Mouse (Mus musculus) hindbrain, embryonic 12.5 days (tissue): ENCODE measurements around the gene Letm1. TPM values are rescaled to one million over a fixed set of nuclear protein-coding genes. Genes with fewer than 3 reads are reported as not detected.

Source experiments
- ATAC-seq: fragments of 200-750 bp; cut with Nextera tagmentation; 2 replicates; pipeline ENCODE4 v1.8.0; 2017; ENCODE audit warnings: moderate TSS enrichment; ENCODE audit not compliant: low FRiP score
- H3K27ac ChIP-seq: fragments of 300-500 bp; sonication (generic); 2 replicates; pipeline ENCODE4 v1.5.1; 2016; ENCODE audit warnings: mild to moderate bottlenecking
- H3K27me3 ChIP-seq: fragments of 300-500 bp; sonication (generic); 2 replicates; pipeline ENCODE4 v1.6.1; 2016; ENCODE audit warnings: mild to moderate bottlenecking
- H3K36me3 ChIP-seq: fragments of 300-500 bp; sonication (generic); 2 replicates; pipeline ENCODE4 v1.6.1; 2016; ENCODE audit warnings: mild to moderate bottlenecking
- H3K4me1 ChIP-seq: fragments of 300-500 bp; sonication (generic); 2 replicates; pipeline ENCODE4 v1.6.1; 2016
- H3K4me2 ChIP-seq: fragments of 300-500 bp; sonication (generic); replicated peaks from 2 replicates; pipeline ENCODE4 v1.6.1; 2016; ENCODE audit warnings: mild to moderate bottlenecking
- H3K4me3 ChIP-seq: fragments of 300-500 bp; sonication (generic); 2 replicates; pipeline ENCODE4 v1.5.1; 2016; ENCODE audit warnings: mild to moderate bottlenecking
- H3K9ac ChIP-seq: fragments of 300-500 bp; sonication (generic); 2 replicates; pipeline ENCODE4 v1.6.1; 2016; ENCODE audit warnings: mild to moderate bottlenecking, moderate library complexity
- H3K9me3 ChIP-seq: fragments of 300-500 bp; sonication (generic); replicated peaks from 2 replicates; pipeline ENCODE4 v1.6.1; 2016; ENCODE audit warnings: mild to moderate bottlenecking
- WGBS: fragments of 180-500 bp; shearing (Covaris S2); methylation state at CpG from one replicate; pipeline ENCODE4 v1.1.7; 2016; 5-methylcytosine and 5-hydroxymethylcytosine counted together
- polyA plus RNA-seq: library from polyadenylated mRNA; unstranded; fragments of >200 nt; fragmentation: Nextera tagmentation; extraction: Ambion mirVana; gene quantifications from 2 replicates; pipeline ENCODE4 v1.2.1, GENCODE M21; 2016

Letm1 gene
- polyA plus RNA-seq, 1 experiment from 2014 or later, result 58.0 TPM

DNA sequence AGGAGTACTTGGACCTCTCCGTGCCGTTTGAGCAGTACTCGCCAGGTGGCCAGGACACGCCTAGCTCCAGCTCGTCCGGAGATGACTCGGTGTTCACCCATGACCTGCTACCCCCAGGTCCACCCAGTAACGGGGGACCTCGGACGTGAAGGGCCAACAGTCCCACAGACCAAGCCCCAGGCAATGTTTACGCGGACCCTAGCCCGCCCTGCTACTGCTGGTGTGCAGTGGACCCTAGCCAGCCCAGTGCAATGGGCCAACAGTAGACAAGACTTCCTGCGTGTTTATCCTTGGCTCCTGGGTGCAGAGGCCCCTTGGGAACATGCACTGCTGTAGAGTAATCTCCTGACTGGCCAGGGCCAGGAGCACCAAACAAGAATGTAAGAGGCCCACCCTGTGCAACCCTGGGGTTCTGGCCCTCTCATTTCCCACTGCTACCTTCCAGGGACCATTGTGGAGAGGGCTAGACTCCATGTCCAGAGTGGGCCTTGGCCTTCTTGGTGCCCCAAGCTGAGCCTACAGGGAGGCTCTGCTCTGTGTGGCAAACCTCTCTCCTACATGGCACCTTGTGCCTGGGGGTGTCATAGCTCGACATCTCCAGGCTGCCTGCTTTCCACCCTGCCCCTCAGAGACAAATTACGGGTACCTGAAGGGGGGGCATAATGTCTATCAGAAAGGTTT is 47.1 kb downstream of the Letm1 start:
- Histone ChIP-seq H3K4me1 (no peaks in the 10 kb centered on the region), H3K4me2 (no peak overlapping the region), H3K9ac (no peak overlapping the region), H3K9me3 (no peaks in the 10 kb centered on the region), H3K27ac (no peak overlapping the region), H3K4me3 (no peak overlapping the region), H3K27me3 (0 out of 2 replicates have a peak, but pooled peaks cover 2% of the 10 kb centered on the region), H3K36me3 (peaks cover 58% of the 10 kb centered on the region)
- 90% methylated on average over 16 of the region's 16 CpGs for WGBS
- no peak for ATAC-seq

DNA sequence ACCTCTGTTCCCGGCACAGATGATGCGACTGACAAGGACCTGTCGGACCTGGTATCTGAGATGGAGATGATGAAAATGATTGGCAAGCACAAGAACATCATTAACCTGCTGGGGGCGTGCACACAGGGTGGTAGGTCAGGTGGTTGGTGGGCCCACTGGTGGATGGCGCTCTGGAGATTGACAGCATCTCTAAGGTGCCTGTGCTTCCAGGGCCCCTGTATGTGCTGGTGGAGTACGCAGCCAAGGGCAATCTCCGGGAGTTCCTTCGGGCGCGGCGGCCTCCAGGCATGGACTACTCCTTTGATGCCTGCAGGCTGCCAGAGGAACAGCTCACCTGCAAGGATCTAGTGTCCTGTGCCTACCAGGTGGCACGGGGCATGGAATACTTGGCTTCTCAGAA is 48.8 kb downstream of the Letm1 start:
- no peaks in the 10 kb centered on the region for H3K9me3 ChIP-seq
- H3K36me3 ChIP-seq, result peaks cover 69% of the 10 kb centered on the region
- peaks cover 8% of the 10 kb centered on the region; the same call in 1 of the 2 replicates for H3K27me3 ChIP-seq
- H3K27ac ChIP-seq, result no peak overlapping the region
- no peak overlapping the region; the same call in 1 of the 2 replicates for H3K9ac ChIP-seq
- H3K4me1 ChIP-seq, result no peaks in the 10 kb centered on the region
- WGBS, result 95% methylated on average over 12 of the region's 12 CpGs
- H3K4me2 ChIP-seq, result no peak overlapping the region
- H3K4me3 ChIP-seq, result no peak overlapping the region
- no peak for ATAC-seq

DNA sequence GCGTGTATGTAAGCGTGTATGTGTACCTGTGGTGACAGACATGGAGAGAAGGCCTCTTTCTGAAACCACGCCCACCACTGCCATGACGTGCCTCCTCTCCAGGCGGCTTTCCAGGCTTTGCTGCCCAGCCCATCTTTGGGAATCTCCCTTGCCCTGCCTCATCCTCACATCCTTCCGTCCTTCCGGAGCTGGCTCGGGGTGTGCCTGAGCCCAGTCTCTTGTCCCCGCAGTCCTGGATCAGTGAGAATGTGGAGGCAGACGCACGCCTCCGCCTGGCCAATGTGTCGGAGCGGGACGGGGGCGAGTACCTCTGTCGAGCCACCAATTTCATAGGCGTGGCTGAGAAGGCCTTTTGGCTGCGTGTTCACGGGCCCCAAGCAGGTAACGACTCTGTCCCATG is 51.6 kb downstream of the Letm1 start:
- H3K4me3 ChIP-seq, result no peak overlapping the region
- H3K9ac ChIP-seq, result no peak overlapping the region
- H3K27me3 ChIP-seq, result peaks cover 14% of the 10 kb centered on the region
- H3K9me3 ChIP-seq, result no peaks in the 10 kb centered on the region
- H3K4me2 ChIP-seq, result no peak overlapping the region
- peaks cover 12% of the 10 kb centered on the region for H3K4me1 ChIP-seq
- H3K36me3 ChIP-seq, result peaks cover 75% of the 10 kb centered on the region
- no peak for ATAC-seq
- WGBS, result 54% methylated on average over 21 of the region's 21 CpGs
- no peak overlapping the region for H3K27ac ChIP-seq

DNA sequence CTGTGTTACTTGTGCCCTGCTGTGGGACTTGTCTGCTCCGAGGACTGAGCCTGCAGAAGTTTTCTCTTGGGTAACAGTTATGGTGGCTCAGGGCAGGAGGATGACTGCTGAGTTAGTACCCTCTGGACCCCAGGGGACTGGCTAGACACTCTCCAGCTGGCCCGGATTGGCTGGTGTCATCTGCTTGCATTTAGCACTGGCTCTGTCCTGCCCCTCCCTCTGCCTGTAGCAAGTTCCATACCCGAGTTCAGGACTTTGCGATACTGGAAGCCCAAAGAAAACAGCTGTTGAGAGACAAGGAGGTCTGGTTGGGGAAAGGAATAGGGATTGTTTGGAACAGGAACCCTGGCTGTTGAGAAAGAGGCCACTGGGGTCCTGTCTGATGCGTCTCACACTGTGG is 52.1 kb downstream of the Letm1 start:
- Histone ChIP-seq H3K9ac (no peak overlapping the region), H3K36me3 (peaks cover 72% of the 10 kb centered on the region)

DNA sequence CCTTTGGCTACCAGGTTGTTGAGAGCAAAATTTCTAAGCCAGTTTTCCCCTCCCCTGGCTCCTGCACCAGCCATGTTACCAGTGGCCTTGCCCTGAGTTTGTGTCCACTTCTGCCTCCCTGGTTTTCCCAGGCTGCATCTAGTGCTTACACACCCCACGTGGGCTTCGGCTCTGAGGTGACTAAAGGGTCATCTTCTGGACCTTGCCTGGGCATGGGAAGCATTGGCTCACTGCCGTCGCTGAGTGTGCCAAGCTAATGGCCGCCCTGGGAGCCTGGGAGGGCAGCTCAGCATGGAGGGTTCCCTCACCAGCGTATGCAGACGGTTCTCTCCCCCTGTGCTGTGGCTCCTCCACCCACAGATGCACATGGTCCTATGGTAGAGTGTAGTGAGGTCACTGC is 53.8 kb downstream of the Letm1 start:
- Histone ChIP-seq H3K4me3 (no peak overlapping the region), H3K9me3 (no peaks in the 10 kb centered on the region), H3K27ac (no peak overlapping the region), H3K36me3 (peaks cover 56% of the 10 kb centered on the region), H3K9ac (peak overlapping the region; percentile 35; the same call in 1 of the 2 replicates), H3K27me3 (peaks cover 35% of the 10 kb centered on the region), H3K4me2 (no peak overlapping the region), H3K4me1 (peaks cover 32% of the 10 kb centered on the region)
- WGBS, result 81% methylated on average over 7 of the region's 7 CpGs
- ATAC-seq, result no peak

More for the DNA sequence above, 52.1 kb downstream of the Letm1 start:
- 51% methylated on average over 5 of the region's 5 CpGs for WGBS
- no peak overlapping the region for H3K4me2 ChIP-seq
- H3K27ac ChIP-seq, result no peak overlapping the region
- no peak overlapping the region for H3K4me3 ChIP-seq
- H3K9me3 ChIP-seq, result no peaks in the 10 kb centered on the region
- H3K4me1 ChIP-seq, result peaks cover 17% of the 10 kb centered on the region
- no peak for ATAC-seq
- peaks cover 19% of the 10 kb centered on the region for H3K27me3 ChIP-seq

DNA sequence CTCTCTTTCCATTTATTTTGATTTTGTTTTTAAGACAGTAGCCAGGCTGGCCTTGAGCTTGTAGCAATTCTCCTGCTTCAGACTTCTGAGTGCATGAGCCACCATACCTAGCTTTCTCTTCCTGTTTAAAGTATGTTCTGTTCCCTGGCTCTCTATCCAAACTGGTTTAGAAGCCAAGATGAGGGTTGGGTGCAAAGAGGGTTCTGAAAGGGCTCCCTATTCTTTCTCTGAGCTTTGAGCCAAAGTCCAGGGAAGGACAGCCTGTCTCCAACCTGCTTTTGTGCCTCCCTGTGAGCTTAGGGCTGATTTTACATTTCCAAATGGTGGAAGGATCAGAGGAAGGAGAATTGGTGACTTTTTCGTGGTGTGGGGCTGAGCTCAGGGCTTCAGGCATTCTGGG is 55.7 kb downstream of the Letm1 start:
- Histone ChIP-seq H3K4me1 (peaks cover 50% of the 10 kb centered on the region), H3K9me3 (no peaks in the 10 kb centered on the region), H3K4me3 (0 out of 2 replicates have a peak overlapping the region, but pooled peaks have one; percentile 4), H3K9ac (no peak overlapping the region), H3K4me2 (peak overlapping the region; percentile 24; the same call in 1 of the 2 replicates), H3K27me3 (peaks cover 34% of the 10 kb centered on the region), H3K27ac (no peak overlapping the region), H3K36me3 (peaks cover 39% of the 10 kb centered on the region)
- 68% methylated on average over 1 of the region's 1 CpGs for WGBS
- ATAC-seq, result no peak

DNA sequence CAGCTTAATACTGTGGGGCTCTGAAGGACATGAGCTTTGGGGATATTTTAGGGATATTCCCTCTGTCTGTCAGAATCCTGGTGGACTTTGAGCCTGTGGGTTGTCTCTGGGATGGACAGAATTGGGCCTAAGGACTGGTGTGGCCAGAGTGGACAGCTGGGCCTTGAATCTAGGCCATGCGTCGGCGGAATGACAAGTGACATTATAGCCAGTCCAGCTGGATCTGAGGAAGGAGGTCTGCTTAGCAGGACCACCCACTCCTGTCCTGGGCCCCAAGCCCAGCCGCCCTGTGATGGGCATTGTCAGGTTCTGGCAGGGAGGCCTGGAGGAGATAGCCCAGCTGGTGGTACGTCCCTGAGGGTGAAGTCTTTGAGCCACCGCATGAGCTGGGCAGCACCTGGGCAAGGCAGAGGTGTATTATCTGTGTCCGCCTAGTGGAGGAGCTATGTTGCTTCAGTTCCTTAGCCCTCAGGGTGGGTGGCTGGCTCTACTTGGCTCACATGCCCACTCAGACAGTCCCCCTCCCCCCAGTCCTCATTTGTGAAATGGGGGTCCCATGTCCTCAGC is 56.5 kb downstream of the Letm1 start:
- Histone ChIP-seq H3K27me3 (peaks cover 33% of the 10 kb centered on the region), H3K4me3 (peak overlapping the region; percentile 71; the same call in 1 of the 2 replicates), H3K4me1 (peaks cover 56% of the 10 kb centered on the region), H3K27ac (0 out of 2 replicates have a peak overlapping the region, but pooled peaks have one; percentile 5), H3K9ac (peak overlapping the region; percentile 23; the same call in 1 of the 2 replicates), H3K36me3 (peaks cover 31% of the 10 kb centered on the region), H3K9me3 (no peaks in the 10 kb centered on the region), H3K4me2 (peak overlapping the region; percentile 98)
- 71% methylated on average over 7 of the region's 7 CpGs for WGBS
- ATAC-seq, result no peak

DNA sequence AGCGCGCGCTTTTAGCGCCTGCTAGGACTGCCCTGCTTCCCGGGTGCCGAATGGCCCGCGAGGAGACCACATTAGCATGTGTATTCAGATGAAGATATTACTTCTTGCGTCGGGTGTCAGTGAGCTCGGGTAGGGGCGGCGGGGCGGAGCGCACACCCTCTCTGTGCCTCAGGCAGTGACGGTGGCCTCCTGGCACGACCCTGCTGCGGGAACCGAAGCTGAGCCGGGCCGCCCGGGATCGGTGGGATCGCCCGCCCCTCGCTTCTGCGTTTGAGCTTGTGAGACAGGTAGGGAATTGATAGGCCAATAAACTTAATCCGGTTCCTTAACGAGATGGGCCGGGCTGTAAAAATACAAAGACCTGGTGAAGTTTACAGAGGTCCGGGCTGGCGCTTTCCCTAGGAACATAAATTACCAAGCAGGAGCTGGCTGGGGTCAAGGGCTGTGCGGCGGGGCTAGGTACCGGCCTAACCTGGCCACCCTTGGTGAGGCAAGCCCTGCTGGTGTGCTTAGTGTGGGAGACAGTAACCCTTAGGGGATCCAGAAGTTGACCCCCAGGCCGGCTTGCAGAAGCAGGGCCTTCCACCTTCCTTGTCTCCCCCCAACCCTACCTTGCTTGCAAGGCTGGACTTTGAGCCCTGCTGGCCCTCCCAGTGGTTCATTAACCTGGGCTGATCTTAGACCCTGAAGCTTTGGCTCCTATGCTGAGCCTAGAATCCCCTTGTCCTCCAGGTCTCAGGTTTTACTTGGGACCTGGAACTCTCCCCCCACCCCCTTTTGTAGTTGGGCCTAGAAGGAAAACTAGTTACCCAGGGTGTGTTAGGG is 58.8 kb downstream of the Letm1 start:
- WGBS, result 2% methylated on average over 36 of the region's 36 CpGs
- H3K27ac ChIP-seq, result peak overlapping the region; percentile 82
- peaks cover 13% of the 10 kb centered on the region for H3K36me3 ChIP-seq
- peak; percentile 70 for ATAC-seq
- H3K4me2 ChIP-seq, result peak overlapping the region; percentile 98
- peaks cover 68% of the 10 kb centered on the region for H3K4me1 ChIP-seq
- H3K27me3 ChIP-seq, result peaks cover 47% of the 10 kb centered on the region
- H3K9ac ChIP-seq, result peak overlapping the region; percentile 87
- H3K9me3 ChIP-seq, result no peaks in the 10 kb centered on the region
- H3K4me3 ChIP-seq, result peak overlapping the region; percentile 71

DNA sequence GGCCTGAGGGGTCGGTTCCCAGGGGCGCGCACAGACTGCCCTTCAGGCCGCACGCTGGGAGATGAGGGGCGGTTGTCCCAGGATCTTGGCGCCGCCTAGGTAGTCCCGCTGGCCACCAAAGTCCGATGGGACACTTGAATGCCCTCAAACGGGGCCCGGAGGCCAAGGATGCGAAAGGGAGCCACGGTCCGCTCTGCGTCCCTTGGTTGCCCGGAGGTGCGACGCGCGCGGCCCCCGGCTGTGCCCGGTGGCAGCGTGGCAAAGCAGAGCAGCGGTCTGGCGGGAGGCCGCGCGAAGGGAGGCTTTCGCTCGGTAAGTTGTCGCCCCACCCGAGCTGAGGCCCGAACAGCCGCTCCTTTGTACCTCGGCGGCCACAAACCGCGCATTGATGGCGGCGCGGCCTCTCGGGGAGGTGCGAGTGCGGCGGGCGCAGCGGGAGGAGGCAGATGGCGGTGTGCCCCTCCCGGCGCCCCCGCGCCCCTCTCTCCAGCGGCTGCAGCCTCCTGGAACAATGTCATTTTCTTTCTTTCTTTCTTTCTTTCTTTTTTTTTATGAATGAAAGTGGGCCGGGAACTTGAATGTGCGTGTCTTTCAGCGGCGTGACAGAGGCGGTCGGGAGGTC is 59.5 kb downstream of the Letm1 start:
- Histone ChIP-seq H3K27ac (peak overlapping the region; percentile 82), H3K27me3 (peaks cover 45% of the 10 kb centered on the region), H3K4me2 (peak overlapping the region; percentile 98), H3K9ac (peak overlapping the region; percentile 87), H3K4me1 (peaks cover 73% of the 10 kb centered on the region), H3K9me3 (no peaks in the 10 kb centered on the region), H3K36me3 (peaks cover 6% of the 10 kb centered on the region; the same call in 1 of the 2 replicates), H3K4me3 (peak overlapping the region; percentile 71)
- ATAC-seq, result peak; percentile 39
- under 1% methylated on average over 60 of the region's 61 CpGs for WGBS

DNA sequence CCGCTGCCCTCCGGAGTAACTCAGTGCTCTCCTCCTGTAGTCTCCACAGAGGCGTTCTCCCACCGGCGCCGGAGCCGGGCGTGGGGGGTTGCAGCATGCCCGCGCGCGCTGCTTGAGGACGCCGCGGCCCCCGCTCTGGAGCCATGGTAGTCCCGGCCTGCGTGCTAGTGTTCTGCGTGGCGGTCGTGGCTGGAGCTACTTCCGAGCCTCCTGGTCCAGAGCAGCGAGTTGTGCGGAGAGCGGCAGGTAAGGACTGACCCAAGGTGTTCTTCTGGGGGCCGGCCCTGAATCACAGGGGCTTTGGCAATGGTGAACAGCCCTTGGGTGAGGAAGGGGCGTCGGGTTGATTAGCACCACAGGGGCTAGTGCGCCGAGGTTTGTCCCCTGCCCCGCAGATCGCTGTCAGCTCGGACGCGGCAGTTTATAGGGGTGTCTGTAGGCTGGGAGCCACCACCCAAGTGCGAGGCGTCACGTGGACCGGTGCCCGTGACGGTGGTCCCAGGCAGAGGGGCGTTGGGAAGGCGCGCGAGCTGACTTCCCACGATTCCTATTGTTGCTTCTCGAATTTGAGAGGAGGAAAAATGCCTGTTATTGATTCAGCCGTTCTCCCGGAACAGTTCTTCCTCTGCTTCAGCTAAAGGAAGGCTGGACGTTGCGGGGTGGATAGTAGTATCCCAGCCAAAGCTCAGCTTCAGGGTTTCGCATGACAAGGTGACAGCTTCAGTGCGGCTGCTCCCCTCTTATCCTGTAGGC is 60.2 kb downstream of the Letm1 start:
- H3K36me3 ChIP-seq, result no peaks in the 10 kb centered on the region
- no peaks in the 10 kb centered on the region for H3K9me3 ChIP-seq
- H3K4me2 ChIP-seq, result peak overlapping the region; percentile 98
- under 1% methylated on average over 53 of the region's 53 CpGs for WGBS
- H3K4me1 ChIP-seq, result peaks cover 70% of the 10 kb centered on the region
- ATAC-seq, result peak; percentile 15; the same call in 1 of the 2 replicates
- H3K27ac ChIP-seq, result peak overlapping the region; percentile 82
- H3K4me3 ChIP-seq, result peak overlapping the region; percentile 71
- H3K9ac ChIP-seq, result peak overlapping the region; percentile 87
- H3K27me3 ChIP-seq, result peaks cover 45% of the 10 kb centered on the region

DNA sequence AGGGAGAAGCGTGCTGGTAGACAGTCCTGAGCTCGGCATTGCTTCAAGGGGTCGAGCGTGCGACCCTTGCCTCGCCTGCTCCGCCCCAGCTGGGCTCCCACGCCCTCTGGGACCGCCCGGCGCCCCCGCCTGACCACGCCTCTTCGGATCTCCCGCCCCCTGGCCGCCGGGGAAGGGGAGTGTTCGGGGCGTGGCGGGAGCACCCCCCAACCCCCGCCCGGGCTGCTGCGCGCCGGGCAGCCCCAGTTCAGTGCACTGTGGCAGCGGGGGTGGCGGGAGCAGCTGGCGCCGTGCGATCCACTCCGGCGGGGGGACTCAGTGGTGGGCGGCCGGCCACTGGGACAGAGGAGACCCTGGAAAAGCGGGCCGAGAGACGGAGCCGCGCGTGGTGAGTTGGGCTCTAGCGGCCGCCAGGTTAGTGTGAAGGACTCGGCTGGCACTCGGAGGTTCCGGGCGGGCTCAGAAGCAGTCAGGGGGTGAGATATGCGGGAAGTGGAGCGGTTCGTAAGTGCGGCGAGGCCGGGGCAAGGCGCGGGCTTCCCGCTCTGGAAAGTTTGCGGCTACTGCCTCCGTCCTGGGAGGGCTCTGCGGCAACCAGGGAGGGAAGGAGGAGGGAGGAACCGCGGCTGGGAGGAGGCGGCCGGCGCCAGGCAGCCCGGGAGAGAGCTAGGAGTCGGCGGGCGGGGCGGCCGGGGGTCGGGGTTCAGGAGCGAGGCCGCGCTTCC is 60.9 kb downstream of the Letm1 start, which contains the start of gene Fgfr3:
Gene Fgfr3, plus strand, starts transcription at position 134 of the 725 bp plus-strand sequence.
- Histone ChIP-seq H3K4me2 (peak within 1 kb of the TSS; percentile 98), H3K36me3 (no peaks in the 10 kb centered on the region), H3K4me3 (peak within 1 kb of the TSS; percentile 71), H3K9me3 (no peaks in the 10 kb centered on the region), H3K9ac (peak within 1 kb of the TSS; percentile 87), H3K27me3 (peaks cover 45% of the 10 kb centered on the region), H3K27ac (peak within 1 kb of the TSS; percentile 82), H3K4me1 (peaks cover 67% of the 10 kb centered on the region)
- peak; percentile 58 for ATAC-seq
- WGBS, result under 1% methylated on average over 67 of the region's 73 CpGs
